Mouse (Mus musculus) heart, adult 2 months (tissue): Measurements from ENCODE around the gene Farp2.

Experiments used
- CTCF ChIP-seq: fragments of 200-600 bp; IDR thresholded peaks from 2 replicates; pipeline ENCODE4 v1.8.1; 2022; ENCODE audit warnings: antibody characterized with exemption, mild to moderate bottlenecking, moderate library complexity
- EP300 ChIP-seq: fragments of 200-500 bp; IDR thresholded peaks from 2 replicates; pipeline ENCODE4 v1.6.1; 2011; ENCODE audit warnings: low read depth, low read length, control low read depth; ENCODE audit not compliant: insufficient read depth
- POLR2A ChIP-seq: fragments of 200-500 bp; IDR thresholded peaks from 2 replicates; pipeline ENCODE4 v1.6.1; 2011; ENCODE audit warnings: mild to moderate bottlenecking, low read depth, low read length, control low read depth; ENCODE audit not compliant: insufficient read depth

DNA sequence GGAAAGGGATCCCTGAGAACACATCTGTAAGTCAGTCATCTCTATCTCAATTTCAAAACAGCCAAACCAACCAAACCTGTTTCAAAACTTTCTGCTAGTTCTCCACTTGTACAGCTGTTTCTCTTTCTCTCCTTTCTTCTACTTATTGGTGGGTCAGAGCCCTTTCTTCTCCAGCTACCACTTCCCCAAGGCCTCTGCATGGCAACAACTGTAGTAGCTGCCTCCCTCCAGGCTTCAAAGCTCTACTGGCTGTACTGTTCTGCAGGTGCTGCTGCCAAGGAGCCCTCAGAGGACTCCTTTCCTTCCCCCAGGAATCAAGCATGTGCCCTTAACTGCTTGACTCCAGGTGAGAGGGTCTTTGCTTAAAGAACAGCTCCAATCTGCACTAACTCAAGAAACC is 46.1 kb upstream of the Farp2 start:
- TF ChIP-seq CTCF (no peak), POLR2A (no peak), EP300 (no peak)
